Mouse (Mus musculus): Measurements from ENCODE around the gene Gnai3. TPM values are rescaled to one million over a fixed set of nuclear protein-coding genes. Genes with fewer than 3 reads are reported as not detected.

Gnai3 gene
- polyA plus RNA-seq, 2 experiments, result 89.8 to 166 TPM

DNA sequence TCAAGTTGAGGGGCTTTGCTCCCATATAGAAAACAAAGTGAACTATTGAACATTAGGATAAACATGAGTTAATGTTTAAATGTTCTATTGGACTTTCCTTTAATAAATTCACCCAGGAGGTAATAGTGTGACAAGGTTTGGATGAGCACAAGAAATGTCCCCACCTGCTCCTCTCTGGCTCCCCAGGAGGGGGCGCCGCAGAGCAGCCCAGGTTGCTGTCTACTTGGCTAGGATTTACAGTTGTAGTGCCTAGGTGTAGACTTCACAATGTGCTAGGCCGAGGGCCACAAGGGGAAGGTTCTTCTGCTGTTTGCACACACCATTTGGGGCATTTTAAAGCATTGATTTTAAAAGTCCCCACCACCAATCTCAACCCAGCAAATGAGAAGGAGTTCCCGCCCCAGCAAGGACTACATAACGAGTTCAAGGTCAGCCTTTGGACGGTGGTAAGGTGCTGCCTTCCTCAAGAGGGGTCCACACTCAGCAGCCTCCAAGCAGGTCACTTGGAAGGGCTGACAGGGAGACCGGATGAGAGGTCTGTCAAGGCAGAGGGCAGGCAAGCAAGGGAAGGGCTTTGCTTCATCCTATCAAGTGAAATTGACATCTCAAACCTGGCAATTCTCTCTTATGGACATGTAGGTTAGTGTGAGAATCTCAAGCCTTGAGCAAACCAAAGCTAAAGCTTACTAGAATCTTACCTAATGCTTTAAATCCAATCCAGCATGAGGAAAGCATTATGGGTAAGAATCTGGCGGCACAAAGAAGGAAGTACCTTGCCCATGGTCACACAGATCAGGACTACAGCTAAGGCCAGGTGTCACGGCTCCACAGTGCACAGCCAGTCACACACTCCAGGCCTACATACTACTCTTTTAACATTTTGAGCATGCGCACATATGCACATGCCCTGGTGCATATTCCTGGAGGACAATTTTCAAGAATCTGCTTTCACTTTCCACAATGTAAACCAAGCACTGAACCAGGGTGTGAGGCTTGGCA lies 75.4 kb downstream of the Gnai3 start:
- DNase-seq (ENCODE audit: low spot score) (peak; percentile 15), ATAC-seq (ENCODE audit: low FRiP score, low read depth) (peak; percentile 45; the same call in 1 of the 2 replicates)
- no peaks in the 10 kb centered on the region for H3K4me1 ChIP-seq (ENCODE audit: control insufficient read depth, insufficient read depth, low read length)

DNA sequence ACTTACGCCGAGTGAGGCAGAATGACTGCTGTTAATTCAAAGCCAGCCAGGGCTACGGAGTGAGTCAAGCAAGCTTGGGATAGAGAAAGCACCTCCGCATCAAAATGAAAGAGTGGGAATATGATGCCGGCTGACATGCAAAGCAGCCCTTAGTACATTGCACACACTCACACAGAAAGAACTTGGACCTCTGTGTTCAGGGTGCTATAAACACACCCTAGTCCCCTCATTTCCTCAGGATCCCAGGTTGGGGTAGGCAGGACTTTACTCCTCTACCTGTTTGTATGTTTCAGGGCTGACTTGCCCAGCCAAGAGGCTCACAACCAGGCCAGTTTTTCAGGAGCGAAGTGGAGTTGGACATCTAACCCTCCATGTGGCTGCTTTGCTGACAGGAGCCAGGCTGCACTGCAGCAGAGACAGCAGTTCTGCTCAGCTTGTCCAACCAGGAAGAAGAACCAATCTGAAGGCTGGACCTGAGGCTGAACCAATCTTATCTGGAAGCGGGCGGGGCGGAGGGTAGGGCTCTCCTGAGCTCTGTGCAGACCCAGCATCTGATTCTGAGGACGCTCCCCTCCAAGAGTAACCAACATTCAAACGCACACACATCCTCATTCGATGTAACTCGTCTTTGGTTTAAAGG lies 76.6 kb downstream of the Gnai3 start:
- Histone ChIP-seq H3K36me3 (ENCODE audit: control insufficient read depth, insufficient read depth, low read length) (peaks cover 16% of the 10 kb centered on the region), H3K4me2 (replicated peaks; ENCODE audit: low read depth, low read length, severe bottlenecking) (no peak overlapping the region), H3K4me3 (replicated peaks; ENCODE audit: low read length) (no peak overlapping the region), H3K9ac (ENCODE audit: low read depth, low read length, severe bottlenecking) (no peak overlapping the region), H3K27ac (replicated peaks; ENCODE audit: low read depth, low read length) (no peak overlapping the region), H3K4me1 (ENCODE audit: control insufficient read depth, insufficient read depth, low read length) (no peaks in the 10 kb centered on the region), H3K9me3 (ENCODE audit: control insufficient read depth, low read length) (no peaks in the 10 kb centered on the region), H3K27me3 (ENCODE audit: control insufficient read depth, insufficient read depth, low read length) (no peaks in the 10 kb centered on the region)
- ATAC-seq (ENCODE audit: low FRiP score, low read depth), result no peak
- WGBS, result 61% methylated on average over 13 of the region's 13 CpGs
- no peak for DNase-seq (ENCODE audit: low spot score)
- no peak for TF ChIP-seq POLR2A (IDR thresholded peaks at IDR 0.05; ENCODE audit: borderline replicate concordance, extremely low read depth, insufficient read depth, insufficient read length)

More for the DNA sequence above, 75.4 kb downstream of the Gnai3 start:
- WGBS, result 60% methylated on average over 10 of the region's 10 CpGs
- Histone ChIP-seq H3K4me3 (replicated peaks; ENCODE audit: low read length) (no peak overlapping the region), H3K27me3 (ENCODE audit: control insufficient read depth, insufficient read depth, low read length) (no peaks in the 10 kb centered on the region), H3K27ac (replicated peaks; ENCODE audit: low read depth, low read length) (no peak overlapping the region), H3K36me3 (ENCODE audit: control insufficient read depth, insufficient read depth, low read length) (peaks cover 28% of the 10 kb centered on the region), H3K4me2 (replicated peaks; ENCODE audit: low read depth, low read length, severe bottlenecking) (no peak overlapping the region), H3K9ac (ENCODE audit: low read depth, low read length, severe bottlenecking) (no peak overlapping the region), H3K9me3 (ENCODE audit: control insufficient read depth, low read length) (no peaks in the 10 kb centered on the region)
- TF ChIP-seq POLR2A (IDR thresholded peaks at IDR 0.05; ENCODE audit: borderline replicate concordance, extremely low read depth, insufficient read depth, insufficient read length), result no peak

DNA sequence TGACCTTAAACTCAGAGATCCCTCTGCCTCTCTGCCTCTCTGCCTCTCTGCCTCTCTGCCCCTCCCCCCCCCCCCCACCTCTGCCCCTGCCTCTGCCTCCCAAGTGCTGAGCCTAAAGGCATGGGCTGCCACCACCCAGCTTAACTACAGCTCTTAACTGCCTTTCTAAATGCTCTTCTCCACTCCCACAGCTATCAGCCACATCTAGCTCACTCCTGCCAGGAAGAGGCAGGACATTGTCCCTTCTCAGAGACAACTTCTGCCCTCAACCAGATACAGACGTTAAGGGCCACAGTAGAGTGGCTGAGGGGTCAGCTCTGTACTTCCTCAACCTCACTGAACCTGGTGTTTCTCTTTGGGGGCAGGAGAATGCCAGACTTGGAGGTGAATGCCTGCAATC lies 77.1 kb downstream of the Gnai3 start:
- H3K9ac ChIP-seq (ENCODE audit: low read depth, low read length, severe bottlenecking), result no peak overlapping the region
- DNase-seq (ENCODE audit: low spot score) (no peak), ATAC-seq (ENCODE audit: low FRiP score, low read depth) (no peak)
- H3K9me3 ChIP-seq (ENCODE audit: control insufficient read depth, low read length), result no peaks in the 10 kb centered on the region
- H3K27ac ChIP-seq (replicated peaks; ENCODE audit: low read depth, low read length), result no peak overlapping the region
- no peaks in the 10 kb centered on the region for H3K4me1 ChIP-seq (ENCODE audit: control insufficient read depth, insufficient read depth, low read length)
- H3K4me3 ChIP-seq (replicated peaks; ENCODE audit: low read length), result no peak overlapping the region
- H3K27me3 ChIP-seq (ENCODE audit: control insufficient read depth, insufficient read depth, low read length), result no peaks in the 10 kb centered on the region
- H3K36me3 ChIP-seq (ENCODE audit: control insufficient read depth, insufficient read depth, low read length), result peaks cover 10% of the 10 kb centered on the region
- 23% methylated on average over 1 of the region's 1 CpGs for WGBS
- TF ChIP-seq POLR2A (IDR thresholded peaks at IDR 0.05; ENCODE audit: borderline replicate concordance, extremely low read depth, insufficient read depth, insufficient read length), result no peak
- H3K4me2 ChIP-seq (replicated peaks; ENCODE audit: low read depth, low read length, severe bottlenecking), result no peak overlapping the region

DNA sequence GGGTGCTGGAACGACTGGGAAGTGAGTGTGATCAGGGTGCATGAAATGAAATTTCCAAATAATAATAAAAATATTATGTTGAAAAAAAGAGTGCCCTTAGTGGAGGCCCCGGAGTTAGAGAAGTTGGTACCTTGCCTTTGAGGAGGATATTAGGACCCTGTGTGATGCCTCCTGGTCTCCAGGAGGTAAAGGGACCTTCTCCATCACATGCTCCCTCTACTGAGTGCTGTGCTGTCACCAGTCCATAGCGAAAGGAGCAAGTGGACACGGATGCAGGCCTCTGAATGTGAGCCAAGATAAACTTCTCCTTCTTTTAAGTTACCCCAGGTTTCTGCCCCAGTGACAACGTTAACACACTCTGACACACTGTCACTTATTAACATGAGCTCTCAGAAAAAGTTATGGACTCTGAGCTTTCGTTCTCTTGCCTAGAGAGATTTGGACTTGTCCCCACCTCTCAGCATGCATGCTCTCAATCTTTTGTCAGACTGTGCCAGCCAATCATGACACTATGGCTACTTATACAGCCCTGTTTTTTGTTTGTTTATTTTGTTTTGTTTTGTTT lies 78.5 kb downstream of the Gnai3 start:
- TF ChIP-seq POLR2A (IDR thresholded peaks at IDR 0.05; ENCODE audit: borderline replicate concordance, extremely low read depth, insufficient read depth, insufficient read length), result no peak
- Histone ChIP-seq H3K9me3 (ENCODE audit: control insufficient read depth, low read length) (no peaks in the 10 kb centered on the region), H3K9ac (ENCODE audit: low read depth, low read length, severe bottlenecking) (no peak overlapping the region), H3K4me3 (replicated peaks; ENCODE audit: low read length) (no peak overlapping the region), H3K27me3 (ENCODE audit: control insufficient read depth, insufficient read depth, low read length) (no peaks in the 10 kb centered on the region), H3K4me2 (replicated peaks; ENCODE audit: low read depth, low read length, severe bottlenecking) (no peak overlapping the region), H3K36me3 (ENCODE audit: control insufficient read depth, insufficient read depth, low read length) (peaks cover 5% of the 10 kb centered on the region; the same call in 1 of the 2 replicates), H3K27ac (replicated peaks; ENCODE audit: low read depth, low read length) (no peak overlapping the region), H3K4me1 (ENCODE audit: control insufficient read depth, insufficient read depth, low read length) (no peaks in the 10 kb centered on the region)
- ATAC-seq (ENCODE audit: low FRiP score, low read depth), result no peak
- WGBS, result 69% methylated on average over 6 of the region's 6 CpGs
- DNase-seq (ENCODE audit: low spot score), result no peak

DNA sequence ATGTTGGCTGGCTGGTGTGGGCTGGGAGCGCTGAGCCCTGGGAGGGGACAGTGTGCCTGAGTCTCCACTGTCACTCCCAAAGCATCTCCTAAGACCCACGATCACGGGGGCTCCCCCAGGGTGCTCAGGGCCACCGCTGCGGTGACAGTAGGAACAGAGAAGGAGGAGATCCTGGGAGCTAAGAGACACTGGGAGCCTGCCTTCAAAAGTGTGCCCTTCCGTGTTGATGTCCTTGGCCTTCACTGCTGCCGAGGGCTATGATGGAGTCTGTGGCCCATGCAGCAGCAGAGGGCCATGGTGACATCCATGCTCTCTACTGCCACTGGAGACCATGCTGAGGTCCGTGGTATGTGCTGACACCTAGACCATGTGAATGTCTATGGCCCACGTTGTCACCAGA lies 80.4 kb downstream of the Gnai3 start:
- TF ChIP-seq POLR2A (IDR thresholded peaks at IDR 0.05; ENCODE audit: borderline replicate concordance, extremely low read depth, insufficient read depth, insufficient read length), result no peak
- Histone ChIP-seq H3K27me3 (ENCODE audit: control insufficient read depth, insufficient read depth, low read length) (no peaks in the 10 kb centered on the region), H3K9me3 (ENCODE audit: control insufficient read depth, low read length) (no peaks in the 10 kb centered on the region), H3K4me3 (replicated peaks; ENCODE audit: low read length) (no peak overlapping the region), H3K4me2 (replicated peaks; ENCODE audit: low read depth, low read length, severe bottlenecking) (no peak overlapping the region), H3K4me1 (ENCODE audit: control insufficient read depth, insufficient read depth, low read length) (no peaks in the 10 kb centered on the region), H3K9ac (ENCODE audit: low read depth, low read length, severe bottlenecking) (no peak overlapping the region), H3K36me3 (ENCODE audit: control insufficient read depth, insufficient read depth, low read length) (no peaks in the 10 kb centered on the region), H3K27ac (replicated peaks; ENCODE audit: low read depth, low read length) (no peak overlapping the region)
- 83% methylated on average over 9 of the region's 9 CpGs for WGBS
- ATAC-seq (ENCODE audit: low FRiP score, low read depth) (no peak), DNase-seq (ENCODE audit: low spot score) (no peak)

All from limb, embryonic 14.5 days (tissue).